Mouse (Mus musculus) ES-Bruce4 (cell line): ENCODE results near the gene Fam19a4. TPM values are rescaled to one million over a fixed set of nuclear protein-coding genes. Genes with fewer than 3 reads are reported as not detected.

ENCODE experiments used
- H3K27ac ChIP-seq: 2 replicates; pipeline ENCODE4 v1.5.1; 2012; ENCODE audit warnings: low read length, inconsistent platforms; ENCODE audit not compliant: insufficient read depth
- H3K27me3 ChIP-seq: 2 replicates; pipeline ENCODE4 v1.6.1; 2012; ENCODE audit warnings: mild to moderate bottlenecking, low read length, inconsistent platforms; ENCODE audit not compliant: control insufficient read depth, poor library complexity, insufficient read depth, severe bottlenecking
- H3K36me3 ChIP-seq: 2 replicates; pipeline ENCODE4 v1.6.1; 2012; ENCODE audit warnings: inconsistent platforms, mild to moderate bottlenecking, low read length, moderate library complexity; ENCODE audit not compliant: control insufficient read depth, poor library complexity, insufficient read depth, severe bottlenecking
- H3K4me1 ChIP-seq: one replicate; pipeline ENCODE4 v1.8.1; 2011; ENCODE audit warnings: low read length; ENCODE audit not compliant: control insufficient read depth, insufficient read depth
- H3K4me3 ChIP-seq: 2 replicates; pipeline ENCODE4 v1.5.1; 2011; ENCODE audit warnings: low read depth, mild to moderate bottlenecking, low read length
- H3K9ac ChIP-seq: 2 replicates; pipeline ENCODE4 v1.6.1; 2012; ENCODE audit warnings: low read depth, mild to moderate bottlenecking, inconsistent platforms; ENCODE audit not compliant: poor library complexity, severe bottlenecking
- H3K9me3 ChIP-seq: replicated peaks from 2 replicates; pipeline ENCODE4 v1.6.1; 2012; ENCODE audit warnings: mild to moderate bottlenecking, low read length, inconsistent platforms; ENCODE audit not compliant: control insufficient read depth, poor library complexity, insufficient read depth, severe bottlenecking
- CTCF ChIP-seq: IDR thresholded peaks from one replicate; pipeline ENCODE4 v1.8.1; 2011; ENCODE audit warnings: low read depth, low read length
- EP300 ChIP-seq: IDR thresholded peaks from 2 replicates; pipeline ENCODE4 v1.6.1; 2011; ENCODE audit warnings: low read depth, low read length; ENCODE audit not compliant: insufficient read depth
- POLR2A ChIP-seq: IDR thresholded peaks from one replicate; pipeline ENCODE4 v1.8.1; 2011; ENCODE audit warnings: low read length; ENCODE audit not compliant: insufficient read depth
- polyA plus RNA-seq: library from polyadenylated mRNA; stranded (reverse); fragments of >200 nt; gene quantifications from 2 replicates; pipeline ENCODE4 v1.2.4, GENCODE M21; 2011; ENCODE audit warnings: low read depth; ENCODE audit not compliant: missing spikeins, insufficient read depth, insufficient read length

Fam19a4 gene
- 0.35 TPM in 1 of 2 replicates, not detected in the other for polyA plus RNA-seq

GRCm38 (mm10) chr6:97060074-97060681 lies at the start of gene Fam19a4:
Gene Fam19a4, minus strand, starts transcription at chr6:97060413.
- peak within 1 kb of the TSS; percentile 8 for H3K9ac ChIP-seq
- no peak within 1 kb of the TSS for H3K27ac ChIP-seq
- no peaks in the 10 kb centered on the region for H3K9me3 ChIP-seq
- H3K4me1 ChIP-seq, result peaks cover 3% of the 10 kb centered on the region
- H3K36me3 ChIP-seq, result no peaks in the 10 kb centered on the region
- no peak for TF ChIP-seq POLR2A
- TF ChIP-seq EP300, result no peak
- TF ChIP-seq CTCF, result peak; percentile 51
- H3K27me3 ChIP-seq, result no peaks in the 10 kb centered on the region
- peak within 1 kb of the TSS; percentile 70 for H3K4me3 ChIP-seq

DNA sequence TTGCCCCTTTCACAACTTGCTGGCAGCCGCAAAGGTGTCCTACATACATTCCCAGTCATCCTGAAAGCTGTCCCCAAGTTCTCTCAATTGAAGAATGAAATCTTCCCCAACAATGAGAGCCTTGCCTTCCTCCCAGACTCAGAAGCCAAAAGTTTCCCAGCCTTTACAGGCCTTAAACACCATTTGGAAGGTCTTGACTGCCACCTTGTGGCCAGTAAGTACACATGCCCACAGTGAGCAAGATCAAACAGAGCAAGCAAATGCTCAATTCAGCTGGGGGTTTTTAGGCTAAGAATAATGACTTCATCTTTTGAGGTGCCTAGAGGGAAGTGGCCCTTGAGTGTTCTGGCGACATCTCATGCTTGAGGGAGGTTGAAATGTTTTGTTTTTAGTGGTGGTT lies 46.6 kb upstream of the Fam19a4 start:
- H3K36me3 ChIP-seq, result no peaks in the 10 kb centered on the region
- H3K27me3 ChIP-seq, result no peaks in the 10 kb centered on the region
- TF ChIP-seq EP300 (no peak), POLR2A (no peak), CTCF (peak; percentile 27)
- peaks cover 5% of the 10 kb centered on the region for H3K4me1 ChIP-seq
- H3K4me3 ChIP-seq, result no peak overlapping the region
- no peak overlapping the region for H3K9ac ChIP-seq
- no peaks in the 10 kb centered on the region for H3K9me3 ChIP-seq
- no peak overlapping the region for H3K27ac ChIP-seq

GRCm38 (mm10) chr6:97106106-97106505 lies 45.9 kb upstream of the Fam19a4 start:
- no peak overlapping the region for H3K4me3 ChIP-seq

DNA sequence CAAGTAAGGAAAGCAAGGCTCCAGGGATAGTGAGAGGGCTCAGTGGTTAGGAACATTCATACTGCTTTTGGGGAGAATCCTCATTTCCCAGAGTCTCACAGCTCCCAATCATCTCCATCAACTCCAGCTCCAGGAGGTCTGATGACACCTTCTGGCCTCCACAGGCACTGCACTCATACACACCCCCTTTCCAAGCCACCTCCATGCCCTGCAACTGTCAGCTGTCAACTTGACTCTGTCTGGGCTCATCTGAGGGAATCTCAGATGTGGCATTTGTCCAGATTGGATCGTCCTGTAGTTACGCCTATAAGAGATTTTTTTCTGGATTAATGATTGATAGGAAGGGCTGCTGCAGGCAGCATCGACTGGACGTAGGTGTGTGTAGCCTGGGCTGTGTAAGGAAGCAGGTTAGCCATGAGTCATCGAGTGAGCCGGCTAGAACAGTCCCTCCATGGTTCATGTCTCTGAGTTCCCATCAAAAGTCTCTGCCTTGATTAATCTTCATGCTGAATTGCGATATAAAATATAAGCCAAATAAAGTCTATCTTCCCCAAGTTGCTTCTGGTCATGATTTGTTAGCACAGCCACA lies 44.1 kb upstream of the Fam19a4 start:
- TF ChIP-seq CTCF (peak; percentile 89), POLR2A (no peak), EP300 (peak; percentile 73; the same call in 1 of the 2 replicates)
- no peaks in the 10 kb centered on the region for H3K36me3 ChIP-seq
- no peaks in the 10 kb centered on the region for H3K27me3 ChIP-seq
- no peaks in the 10 kb centered on the region for H3K9me3 ChIP-seq
- peaks cover 7% of the 10 kb centered on the region for H3K4me1 ChIP-seq
- H3K9ac ChIP-seq, result no peak overlapping the region
- no peak overlapping the region for H3K4me3 ChIP-seq
- H3K27ac ChIP-seq, result no peak overlapping the region

More at GRCm38 (mm10) chr6:97106106-97106505, 45.9 kb upstream of the Fam19a4 start:
- TF ChIP-seq POLR2A (no peak), CTCF (no peak), EP300 (no peak)
- Histone ChIP-seq H3K36me3 (no peaks in the 10 kb centered on the region), H3K4me1 (peaks cover 5% of the 10 kb centered on the region), H3K27ac (no peak overlapping the region), H3K9me3 (no peaks in the 10 kb centered on the region), H3K9ac (no peak overlapping the region; the same call in 1 of the 2 replicates), H3K27me3 (no peaks in the 10 kb centered on the region)

DNA sequence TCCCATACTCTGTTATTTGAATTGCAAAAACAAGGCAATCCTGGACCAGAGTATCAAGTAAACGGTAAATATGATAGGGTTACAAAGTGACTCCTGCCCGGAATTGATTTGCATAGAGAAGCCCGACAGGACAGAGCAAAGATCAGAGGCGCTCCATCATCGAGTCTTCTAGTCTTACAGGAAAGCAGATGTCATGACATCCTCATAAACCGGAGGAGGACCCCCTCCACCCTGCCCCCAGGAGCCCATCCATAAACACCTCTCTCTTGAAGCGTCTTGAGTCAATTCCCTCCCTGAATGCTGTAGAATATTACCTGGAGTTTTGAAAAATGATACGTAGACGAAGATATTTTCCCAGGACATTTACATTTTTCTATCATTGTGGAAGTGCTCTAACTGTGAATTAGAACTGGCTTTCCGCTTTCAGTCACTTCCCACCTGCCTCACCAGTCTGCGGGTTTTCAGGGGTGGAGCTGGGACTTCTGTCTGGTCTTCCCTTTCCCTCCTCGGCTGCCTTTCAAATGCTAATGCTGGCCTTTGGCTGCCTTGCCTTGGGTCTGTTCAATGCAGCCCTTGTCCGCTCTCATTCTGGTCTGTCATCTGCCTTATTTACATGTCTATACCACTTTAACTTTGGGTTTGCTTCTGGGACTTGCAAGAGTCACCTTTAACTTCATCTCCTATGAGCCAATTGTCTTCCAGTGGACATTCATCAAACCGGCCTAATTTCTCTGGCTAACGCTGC lies 41.9 kb upstream of the Fam19a4 start:
- Histone ChIP-seq H3K4me1 (peaks cover 7% of the 10 kb centered on the region), H3K9me3 (no peaks in the 10 kb centered on the region), H3K4me3 (no peak overlapping the region), H3K27me3 (no peaks in the 10 kb centered on the region), H3K27ac (peak overlapping the region; percentile 96), H3K36me3 (no peaks in the 10 kb centered on the region), H3K9ac (no peak overlapping the region)
- TF ChIP-seq POLR2A (no peak), EP300 (peak; percentile 100)
